Mouse (Mus musculus): ENCODE measurements at regions not wholly inside any gene's neighbourhood (a gene's known extent, or its start where the extent isn't known, plus 50 kb on each side); places are given as distances from the start of the nearest gene placed in this dataset.
"Not testable (repeated sequence)": the region's sequence is repeated elsewhere in the genome, so short reads cannot be mapped to it uniquely, and the experiment has no call there.

DNA sequence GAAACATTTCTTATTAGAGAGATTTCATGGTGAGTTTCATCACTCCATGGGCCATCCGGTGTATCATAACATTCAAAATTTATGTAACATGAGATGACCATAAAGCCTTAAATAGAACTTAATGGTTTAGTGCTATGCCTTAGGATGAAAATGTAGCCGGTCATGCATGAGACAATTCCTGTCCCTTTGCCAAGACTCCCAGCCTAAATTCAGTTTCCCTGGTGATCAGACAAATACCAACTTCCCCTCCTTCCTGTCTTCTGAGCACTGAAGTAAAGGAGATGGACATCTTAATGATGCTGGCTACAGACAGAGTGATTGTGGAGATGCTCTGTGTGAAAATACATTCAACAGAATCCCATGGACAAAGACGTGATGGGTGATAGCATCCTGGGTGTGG, 322.7 kb downstream of the Ets1 start:
- WGBS, result 83% methylated on average over 3 of the region's 3 CpGs
- DNase-seq (ENCODE audit: low spot score, missing footprints) (no peak), ATAC-seq (ENCODE audit: low FRiP score) (no peak)
- Histone ChIP-seq H3K4me1 (ENCODE audit: control insufficient read depth, insufficient read depth, low read length) (no peaks in the 10 kb centered on the region), H3K4me2 (no peak overlapping the region), H3K36me3 (ENCODE audit: control insufficient read depth, insufficient read depth, low read length) (no peaks in the 10 kb centered on the region), H3K9ac (ENCODE audit: low read length) (no peak overlapping the region), H3K27ac (ENCODE audit: low read depth, low read length) (no peak overlapping the region), H3K4me3 (ENCODE audit: low read depth, low read length) (no peak overlapping the region), H3K27me3 (ENCODE audit: control insufficient read depth, insufficient read depth, low read length) (no peaks in the 10 kb centered on the region), H3K9me3 (ENCODE audit: control insufficient read depth, low read length) (no peaks in the 10 kb centered on the region)

GRCm38 (mm10) chr9:32959468-32959867, 323.4 kb downstream of the Ets1 start:
- DNase-seq (ENCODE audit: low spot score, missing footprints); ATAC-seq (ENCODE audit: low FRiP score); H3K36me3 ChIP-seq (ENCODE audit: control insufficient read depth, insufficient read depth, low read length); H3K27ac ChIP-seq (ENCODE audit: low read depth, low read length); H3K4me1 ChIP-seq (ENCODE audit: control insufficient read depth, insufficient read depth, low read length); H3K9me3 ChIP-seq (ENCODE audit: control insufficient read depth, low read length); H3K4me3 ChIP-seq (ENCODE audit: low read depth, low read length); H3K9ac ChIP-seq (ENCODE audit: low read length); H3K27me3 ChIP-seq (ENCODE audit: control insufficient read depth, insufficient read depth, low read length); H3K4me2 ChIP-seq: not testable (repeated sequence)

GRCm38 (mm10) chr9:32962679-32963205, 326.7 kb downstream of the Ets1 start:
- H3K4me3 ChIP-seq (ENCODE audit: low read depth, low read length), result no peak overlapping the region
- H3K9me3 ChIP-seq (ENCODE audit: control insufficient read depth, low read length), result no peaks in the 10 kb centered on the region
- H3K4me2 ChIP-seq, result no peak overlapping the region
- no peaks in the 10 kb centered on the region for H3K36me3 ChIP-seq (ENCODE audit: control insufficient read depth, insufficient read depth, low read length)
- no peaks in the 10 kb centered on the region for H3K4me1 ChIP-seq (ENCODE audit: control insufficient read depth, insufficient read depth, low read length)
- ATAC-seq (ENCODE audit: low FRiP score), result no peak
- WGBS, result 92% methylated on average over 5 of the region's 5 CpGs
- H3K27ac ChIP-seq (ENCODE audit: low read depth, low read length), result no peak overlapping the region
- H3K27me3 ChIP-seq (ENCODE audit: control insufficient read depth, insufficient read depth, low read length), result no peaks in the 10 kb centered on the region
- DNase-seq (ENCODE audit: low spot score, missing footprints), result no peak
- no peak overlapping the region for H3K9ac ChIP-seq (ENCODE audit: low read length)

GRCm38 (mm10) chr9:32968446-32968845, 332.4 kb downstream of the Ets1 start:
- Histone ChIP-seq H3K4me1 (ENCODE audit: control insufficient read depth, insufficient read depth, low read length) (no peaks in the 10 kb centered on the region), H3K4me2 (no peak overlapping the region), H3K36me3 (ENCODE audit: control insufficient read depth, insufficient read depth, low read length) (no peaks in the 10 kb centered on the region), H3K9me3 (ENCODE audit: control insufficient read depth, low read length) (no peaks in the 10 kb centered on the region), H3K27me3 (ENCODE audit: control insufficient read depth, insufficient read depth, low read length) (no peaks in the 10 kb centered on the region), H3K9ac (ENCODE audit: low read length) (no peak overlapping the region), H3K4me3 (ENCODE audit: low read depth, low read length) (no peak overlapping the region), H3K27ac (ENCODE audit: low read depth, low read length) (no peak overlapping the region)
- ATAC-seq (ENCODE audit: low FRiP score) (no peak), DNase-seq (ENCODE audit: low spot score, missing footprints) (no peak)
- WGBS, result 90% methylated on average over 2 of the region's 2 CpGs

DNA sequence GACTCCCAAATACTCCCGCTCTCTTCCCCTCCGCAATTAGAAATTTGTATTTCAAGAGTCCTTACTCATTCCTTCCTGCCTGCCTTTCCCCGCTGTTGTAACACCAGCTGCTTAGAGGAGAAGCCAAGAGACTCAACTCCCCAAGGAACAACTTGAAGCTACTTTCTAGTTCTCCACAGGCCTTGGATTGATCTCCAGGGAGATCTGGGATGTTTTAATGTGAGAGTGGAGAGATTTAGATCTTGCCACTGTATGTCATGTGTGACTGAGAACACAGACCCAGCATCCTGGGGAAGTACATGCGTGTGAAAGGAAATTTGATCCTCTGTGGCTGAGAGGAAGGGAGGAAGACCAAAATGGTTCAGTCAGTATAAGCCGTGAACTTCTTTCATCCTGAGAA, 335.4 kb downstream of the Ets1 start:
- H3K9me3 ChIP-seq (ENCODE audit: control insufficient read depth, low read length), result no peaks in the 10 kb centered on the region
- no peak for ATAC-seq (ENCODE audit: low FRiP score)
- H3K4me3 ChIP-seq (ENCODE audit: low read depth, low read length), result no peak overlapping the region
- H3K36me3 ChIP-seq (ENCODE audit: control insufficient read depth, insufficient read depth, low read length), result no peaks in the 10 kb centered on the region
- no peak overlapping the region for H3K9ac ChIP-seq (ENCODE audit: low read length)
- no peak for DNase-seq (ENCODE audit: low spot score, missing footprints)
- 92% methylated on average over 5 of the region's 5 CpGs for WGBS
- no peaks in the 10 kb centered on the region for H3K4me1 ChIP-seq (ENCODE audit: control insufficient read depth, insufficient read depth, low read length)
- no peak overlapping the region for H3K4me2 ChIP-seq
- H3K27me3 ChIP-seq (ENCODE audit: control insufficient read depth, insufficient read depth, low read length), result no peaks in the 10 kb centered on the region
- no peak overlapping the region for H3K27ac ChIP-seq (ENCODE audit: low read depth, low read length)

GRCm38 (mm10) chr9:32971926-32972325, 335.9 kb downstream of the Ets1 start:
- Histone ChIP-seq H3K9me3 (ENCODE audit: control insufficient read depth, low read length) (no peaks in the 10 kb centered on the region), H3K4me1 (ENCODE audit: control insufficient read depth, insufficient read depth, low read length) (no peaks in the 10 kb centered on the region), H3K9ac (ENCODE audit: low read length) (no peak overlapping the region), H3K36me3 (ENCODE audit: control insufficient read depth, insufficient read depth, low read length) (no peaks in the 10 kb centered on the region), H3K27me3 (ENCODE audit: control insufficient read depth, insufficient read depth, low read length) (no peaks in the 10 kb centered on the region), H3K4me3 (ENCODE audit: low read depth, low read length) (no peak overlapping the region), H3K27ac (ENCODE audit: low read depth, low read length) (no peak overlapping the region), H3K4me2 (no peak overlapping the region)
- 79% methylated on average over 7 of the region's 7 CpGs for WGBS
- DNase-seq (ENCODE audit: low spot score, missing footprints) (no peak), ATAC-seq (ENCODE audit: low FRiP score) (no peak)

GRCm38 (mm10) chr9:32972431-32973052, 336.5 kb downstream of the Ets1 start:
- Histone ChIP-seq H3K4me2 (no peak overlapping the region), H3K9ac (ENCODE audit: low read length) (no peak overlapping the region), H3K36me3 (ENCODE audit: control insufficient read depth, insufficient read depth, low read length) (no peaks in the 10 kb centered on the region), H3K27me3 (ENCODE audit: control insufficient read depth, insufficient read depth, low read length) (no peaks in the 10 kb centered on the region), H3K27ac (ENCODE audit: low read depth, low read length) (no peak overlapping the region), H3K9me3 (ENCODE audit: control insufficient read depth, low read length) (no peaks in the 10 kb centered on the region), H3K4me3 (ENCODE audit: low read depth, low read length) (no peak overlapping the region), H3K4me1 (ENCODE audit: control insufficient read depth, insufficient read depth, low read length) (no peaks in the 10 kb centered on the region)
- DNase-seq (ENCODE audit: low spot score, missing footprints), result no peak
- WGBS, result 84% methylated on average over 7 of the region's 7 CpGs
- ATAC-seq (ENCODE audit: low FRiP score), result no peak

- DNase-seq (ENCODE audit: low spot score, missing footprints) (no peak), ATAC-seq (ENCODE audit: low FRiP score) (no peak)
- Histone ChIP-seq H3K9me3 (ENCODE audit: control insufficient read depth, low read length) (no peaks in the 10 kb centered on the region), H3K4me3 (ENCODE audit: low read depth, low read length) (no peak overlapping the region), H3K36me3 (ENCODE audit: control insufficient read depth, insufficient read depth, low read length) (no peaks in the 10 kb centered on the region), H3K9ac (ENCODE audit: low read length) (no peak overlapping the region), H3K4me2 (no peak overlapping the region), H3K27ac (ENCODE audit: low read depth, low read length) (no peak overlapping the region), H3K4me1 (ENCODE audit: control insufficient read depth, insufficient read depth, low read length) (no peaks in the 10 kb centered on the region), H3K27me3 (ENCODE audit: control insufficient read depth, insufficient read depth, low read length) (no peaks in the 10 kb centered on the region)
- 90% methylated on average over 6 of the region's 7 CpGs for WGBS
These were observed 341.7 kb downstream of the Ets1 start for GRCm38 (mm10) chr9:32977732-32978131.

DNA sequence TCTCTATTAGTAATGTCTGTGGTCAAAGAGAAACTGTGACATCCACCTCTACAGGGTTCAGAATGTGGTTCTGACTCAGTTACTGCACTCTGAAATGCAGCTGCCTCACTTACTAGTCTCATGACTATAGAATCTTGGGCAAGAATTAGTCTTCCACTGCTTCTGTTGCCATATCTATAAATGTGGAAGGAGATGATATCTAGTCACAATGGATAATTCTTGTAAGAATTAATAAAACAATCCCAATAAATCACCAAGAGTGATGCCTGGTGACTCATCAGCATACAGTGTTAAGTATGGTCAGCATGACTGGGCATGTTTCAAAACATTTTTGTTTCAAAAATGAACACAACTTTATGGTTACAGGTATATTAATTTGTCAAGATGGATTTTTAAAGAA, 344.8 kb downstream of the Ets1 start:
- H3K4me3 ChIP-seq (ENCODE audit: low read depth, low read length), result no peak overlapping the region
- H3K4me2 ChIP-seq, result no peak overlapping the region
- H3K9ac ChIP-seq (ENCODE audit: low read length), result no peak overlapping the region
- ATAC-seq (ENCODE audit: low FRiP score) (no peak), DNase-seq (ENCODE audit: low spot score, missing footprints) (no peak)
- H3K27ac ChIP-seq (ENCODE audit: low read depth, low read length), result no peak overlapping the region
- H3K9me3 ChIP-seq (ENCODE audit: control insufficient read depth, low read length), result no peaks in the 10 kb centered on the region
- no peaks in the 10 kb centered on the region for H3K36me3 ChIP-seq (ENCODE audit: control insufficient read depth, insufficient read depth, low read length)
- H3K4me1 ChIP-seq (ENCODE audit: control insufficient read depth, insufficient read depth, low read length), result no peaks in the 10 kb centered on the region
- H3K27me3 ChIP-seq (ENCODE audit: control insufficient read depth, insufficient read depth, low read length), result no peaks in the 10 kb centered on the region
